Mouse (Mus musculus): Measurements from ENCODE around the gene Slc22a2. TPM values are rescaled to one million over a fixed set of nuclear protein-coding genes. Genes with fewer than 3 reads are reported as not detected.

Gene Slc22a2
- polyA plus RNA-seq, 1 experiment from 2014 or later, result not detected

DNA sequence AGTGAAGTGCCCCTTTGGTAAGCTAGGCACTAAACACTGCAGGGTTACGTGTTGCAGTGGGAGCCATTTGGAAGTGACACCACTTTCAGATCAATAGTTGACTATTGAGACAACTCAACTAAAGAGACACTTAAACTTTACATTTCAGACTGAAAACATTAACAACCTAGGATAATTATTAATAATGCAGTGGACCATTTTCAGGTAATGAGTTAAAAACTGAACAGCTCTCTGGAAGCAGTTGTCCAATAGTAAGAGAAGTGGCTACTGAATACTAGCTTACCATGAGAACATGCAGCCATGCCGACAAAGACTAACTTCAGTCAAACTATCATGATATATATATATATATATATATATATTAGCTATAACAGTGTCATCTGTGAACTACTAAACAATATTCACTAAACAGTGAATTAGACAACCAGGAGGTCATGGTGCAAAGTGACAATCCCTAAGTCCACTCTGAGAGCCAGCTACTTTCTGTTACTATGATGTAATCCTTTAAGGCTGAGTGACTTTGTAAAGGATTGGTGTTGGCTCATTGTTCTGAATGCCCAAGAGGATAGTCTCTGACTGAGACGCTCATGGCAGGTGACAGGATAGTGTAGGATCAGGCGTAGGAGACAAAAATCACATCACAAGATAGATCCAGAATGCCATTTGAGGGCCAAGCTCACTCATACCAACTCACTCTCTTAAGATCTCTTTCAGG lies 7.1 kb downstream of the Slc22a2 start:
- WGBS, result 75% methylated on average over 4 of the region's 4 CpGs

DNA sequence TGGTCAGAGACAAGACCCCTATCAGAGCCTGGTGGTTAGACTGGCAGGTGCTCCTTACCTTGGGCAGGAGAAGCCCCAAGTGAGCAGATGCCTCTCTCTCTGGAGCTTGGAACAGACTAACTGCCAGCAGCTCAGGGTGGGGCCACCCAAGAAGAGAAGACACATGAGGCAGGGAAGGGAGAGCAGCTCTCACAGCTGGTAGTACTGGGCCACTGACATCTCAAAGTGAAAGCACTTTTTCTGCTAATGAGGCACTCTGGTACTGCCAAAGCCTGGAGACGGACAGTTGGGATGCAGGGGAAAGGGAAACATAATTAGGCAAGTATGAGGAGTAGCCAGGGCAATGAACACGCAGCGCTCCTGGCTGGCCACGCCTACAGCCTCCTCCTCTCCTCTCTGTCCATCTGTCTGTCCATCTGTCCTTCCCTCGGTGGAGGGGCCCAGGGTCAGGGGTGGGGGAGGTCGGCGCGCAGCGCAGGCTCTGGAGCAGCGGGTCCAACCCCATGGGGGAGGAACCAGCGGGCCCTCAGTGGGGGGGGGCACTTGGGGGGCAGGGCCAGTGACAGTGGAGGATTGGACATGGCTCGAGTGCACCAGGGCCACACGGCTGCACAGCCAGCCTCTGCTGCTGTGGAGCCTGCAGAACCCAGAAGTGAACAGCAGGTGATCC lies 12.0 kb downstream of the Slc22a2 start:
- Histone ChIP-seq H3K27me3 (ENCODE audit: low read depth, poor library complexity, severe bottlenecking) (no peaks in the 10 kb centered on the region), H3K4me3 (no peak overlapping the region), H3K9me3 (replicated peaks) (peaks cover 21% of the 10 kb centered on the region), H3K4me1 (no peaks in the 10 kb centered on the region), H3K27ac (replicated peaks) (no peak overlapping the region), H3K36me3 (no peaks in the 10 kb centered on the region)
- WGBS, result 76% methylated on average over 13 of the region's 13 CpGs
- no peak for DNase-seq (ENCODE audit: low spot score)

More for the DNA sequence above, 7.1 kb downstream of the Slc22a2 start:
- H3K9me3 ChIP-seq (replicated peaks), result peaks cover 6% of the 10 kb centered on the region
- H3K4me1 ChIP-seq, result no peaks in the 10 kb centered on the region
- H3K36me3 ChIP-seq, result no peaks in the 10 kb centered on the region
- H3K27ac ChIP-seq (replicated peaks), result no peak overlapping the region
- H3K4me3 ChIP-seq, result no peak overlapping the region
- no peak for DNase-seq (ENCODE audit: low spot score)
- H3K27me3 ChIP-seq (ENCODE audit: low read depth, poor library complexity, severe bottlenecking), result no peaks in the 10 kb centered on the region

DNA sequence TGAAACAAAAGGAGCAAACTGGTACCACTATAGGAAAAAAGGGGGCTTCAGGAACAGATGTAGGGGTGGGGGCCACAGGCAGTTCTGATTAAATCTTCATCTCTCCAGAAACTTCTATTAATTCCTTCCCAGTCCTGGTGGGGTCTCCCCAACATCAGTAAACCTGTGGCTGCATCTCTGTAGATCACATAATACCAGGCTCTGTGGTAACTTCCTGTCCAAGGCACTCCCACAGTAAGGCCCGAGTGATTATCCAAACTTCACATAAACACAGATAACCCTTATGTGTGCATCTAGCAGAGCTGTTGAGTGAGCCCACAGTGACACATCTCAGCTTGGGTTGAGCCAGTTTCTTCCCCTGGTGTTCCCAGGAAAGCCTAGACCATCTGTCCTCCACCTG lies 22.7 kb downstream of the Slc22a2 start:
- no peak overlapping the region for H3K27ac ChIP-seq (replicated peaks)
- no peaks in the 10 kb centered on the region for H3K27me3 ChIP-seq (ENCODE audit: low read depth, poor library complexity, severe bottlenecking)
- H3K4me3 ChIP-seq, result no peak overlapping the region
- H3K4me1 ChIP-seq, result no peaks in the 10 kb centered on the region
- H3K36me3 ChIP-seq, result no peaks in the 10 kb centered on the region
- no peak for DNase-seq (ENCODE audit: low spot score)
- 81% methylated on average over 1 of the region's 1 CpGs for WGBS
- H3K9me3 ChIP-seq (replicated peaks), result 0 out of 2 replicates have a peak, but pooled peaks cover 3% of the 10 kb centered on the region

DNA sequence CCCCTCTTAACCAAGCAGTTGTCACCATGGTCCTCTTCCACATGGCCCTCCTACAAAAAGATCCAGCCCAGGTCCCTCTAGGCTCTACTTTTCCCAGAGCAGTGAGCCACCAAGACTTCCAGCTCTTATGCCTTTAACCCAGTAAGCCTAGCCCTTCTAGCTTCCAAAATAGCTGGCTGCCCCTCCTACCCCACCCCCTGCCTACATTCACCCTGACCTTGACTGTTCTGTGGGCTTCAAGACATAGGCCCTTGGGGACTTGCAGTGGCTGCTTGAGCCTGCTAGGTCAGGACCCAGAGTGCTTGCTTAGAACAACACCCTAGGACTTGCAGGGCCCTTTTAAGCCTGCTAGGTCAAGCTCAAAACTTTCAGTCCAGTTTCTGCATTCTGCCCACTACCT lies 23.3 kb downstream of the Slc22a2 start:
- no peak for DNase-seq (ENCODE audit: low spot score)
- 0 out of 2 replicates have a peak, but pooled peaks cover 3% of the 10 kb centered on the region for H3K9me3 ChIP-seq (replicated peaks)
- H3K4me1 ChIP-seq, result no peaks in the 10 kb centered on the region
- H3K4me3 ChIP-seq, result no peak overlapping the region
- no peak overlapping the region for H3K27ac ChIP-seq (replicated peaks)
- H3K27me3 ChIP-seq (ENCODE audit: low read depth, poor library complexity, severe bottlenecking), result no peaks in the 10 kb centered on the region
- no peaks in the 10 kb centered on the region for H3K36me3 ChIP-seq

DNA sequence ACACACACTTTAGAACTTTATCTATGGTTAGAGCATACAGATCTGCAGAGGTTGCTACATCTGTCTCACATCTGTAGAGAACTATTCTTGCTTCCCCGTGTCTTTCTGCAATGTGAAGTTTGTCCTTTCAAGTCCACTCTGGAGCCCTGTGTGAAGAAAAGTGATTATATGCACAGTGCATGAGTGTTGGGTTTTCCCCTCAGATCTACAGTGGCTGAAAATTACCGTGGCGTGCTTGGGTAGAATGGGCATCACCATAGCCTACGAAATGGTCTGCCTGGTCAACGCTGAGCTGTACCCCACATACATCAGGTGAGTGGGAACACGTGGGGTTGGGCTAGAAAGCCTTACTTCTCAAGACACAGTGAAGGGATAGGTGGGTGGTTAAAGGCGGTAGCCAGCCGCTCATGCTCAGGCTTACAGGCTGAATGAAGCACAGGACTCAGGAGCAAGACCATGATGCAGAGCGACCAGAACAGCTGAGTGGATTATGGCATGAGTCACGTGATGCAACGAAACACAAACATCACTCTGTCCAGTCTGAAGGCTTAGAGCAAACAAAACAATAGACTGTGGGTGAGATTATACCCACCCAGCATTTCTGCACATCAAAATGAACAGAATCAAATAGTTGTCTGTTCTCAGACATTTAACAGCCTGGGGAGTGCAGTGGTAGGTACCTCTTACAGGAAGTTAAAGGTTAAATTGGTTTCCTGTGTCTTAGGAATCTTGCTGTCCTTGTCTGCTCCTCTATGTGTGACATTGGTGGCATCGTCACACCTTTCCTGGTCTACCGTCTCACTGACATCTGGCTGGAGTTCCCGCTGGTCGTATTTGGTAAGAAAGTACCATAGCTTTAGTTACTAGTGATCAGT lies 30.8 kb downstream of the Slc22a2 start:
- H3K4me3 ChIP-seq, result no peak overlapping the region
- H3K4me1 ChIP-seq, result no peaks in the 10 kb centered on the region; the same call in 1 of the 2 replicates
- no peak for DNase-seq (ENCODE audit: low spot score)
- WGBS, result 88% methylated on average over 15 of the region's 15 CpGs
- H3K27ac ChIP-seq (replicated peaks), result no peak overlapping the region
- H3K36me3 ChIP-seq, result no peaks in the 10 kb centered on the region
- H3K27me3 ChIP-seq (ENCODE audit: low read depth, poor library complexity, severe bottlenecking), result no peaks in the 10 kb centered on the region
- H3K9me3 ChIP-seq (replicated peaks), result no peaks in the 10 kb centered on the region

DNA sequence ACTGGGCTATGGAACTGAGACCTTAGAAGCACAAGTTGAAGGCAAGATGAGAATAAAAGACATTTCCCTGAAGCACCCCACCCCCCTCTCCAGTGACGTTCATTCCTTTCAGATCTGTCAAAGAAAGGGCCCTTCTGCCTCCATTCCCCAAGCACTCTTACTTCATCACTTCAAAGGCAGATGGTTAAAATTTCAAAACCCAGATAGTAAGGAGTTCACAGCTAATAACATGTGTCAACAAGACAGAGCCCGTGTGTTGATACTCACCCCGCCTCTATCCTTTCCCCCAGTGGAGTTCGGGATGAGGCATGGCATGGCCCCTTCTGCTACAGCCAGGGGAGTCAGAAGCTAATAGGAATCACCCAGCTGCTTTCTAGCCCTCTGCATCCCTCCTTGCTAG lies 31.5 kb downstream of the Slc22a2 start:
- no peak overlapping the region for H3K4me3 ChIP-seq
- no peaks in the 10 kb centered on the region for H3K9me3 ChIP-seq (replicated peaks)
- no peaks in the 10 kb centered on the region; the same call in 1 of the 2 replicates for H3K4me1 ChIP-seq
- no peak overlapping the region for H3K27ac ChIP-seq (replicated peaks)
- DNase-seq (ENCODE audit: low spot score), result no peak
- WGBS, result 67% methylated on average over 4 of the region's 4 CpGs
- H3K27me3 ChIP-seq (ENCODE audit: low read depth, poor library complexity, severe bottlenecking), result no peaks in the 10 kb centered on the region
- no peaks in the 10 kb centered on the region for H3K36me3 ChIP-seq

DNA sequence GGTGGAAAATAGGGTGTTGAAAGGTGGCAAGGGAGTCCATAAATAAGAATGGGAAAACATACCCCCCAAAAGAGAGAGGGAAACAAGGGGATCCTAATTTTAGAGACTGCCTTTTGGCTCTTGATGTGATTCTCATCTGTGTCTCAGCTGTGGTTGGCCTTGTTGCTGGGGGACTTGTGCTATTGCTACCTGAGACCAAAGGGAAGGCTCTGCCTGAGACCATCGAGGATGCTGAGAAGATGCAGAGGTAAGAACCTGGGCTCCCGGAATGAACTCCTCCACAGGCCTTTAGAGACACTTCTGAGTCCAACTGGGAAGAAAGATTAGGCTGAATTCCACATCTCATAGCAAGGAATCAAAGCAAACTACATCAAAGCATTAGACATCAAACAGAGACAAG lies 35.7 kb downstream of the Slc22a2 start:
- no peaks in the 10 kb centered on the region for H3K27me3 ChIP-seq (ENCODE audit: low read depth, poor library complexity, severe bottlenecking)
- WGBS, result 81% methylated on average over 2 of the region's 2 CpGs
- no peak overlapping the region for H3K4me3 ChIP-seq
- H3K9me3 ChIP-seq (replicated peaks), result peaks cover 3% of the 10 kb centered on the region
- H3K27ac ChIP-seq (replicated peaks), result no peak overlapping the region
- no peaks in the 10 kb centered on the region; the same call in 1 of the 2 replicates for H3K4me1 ChIP-seq
- no peak for DNase-seq (ENCODE audit: low spot score)
- no peaks in the 10 kb centered on the region for H3K36me3 ChIP-seq

DNA sequence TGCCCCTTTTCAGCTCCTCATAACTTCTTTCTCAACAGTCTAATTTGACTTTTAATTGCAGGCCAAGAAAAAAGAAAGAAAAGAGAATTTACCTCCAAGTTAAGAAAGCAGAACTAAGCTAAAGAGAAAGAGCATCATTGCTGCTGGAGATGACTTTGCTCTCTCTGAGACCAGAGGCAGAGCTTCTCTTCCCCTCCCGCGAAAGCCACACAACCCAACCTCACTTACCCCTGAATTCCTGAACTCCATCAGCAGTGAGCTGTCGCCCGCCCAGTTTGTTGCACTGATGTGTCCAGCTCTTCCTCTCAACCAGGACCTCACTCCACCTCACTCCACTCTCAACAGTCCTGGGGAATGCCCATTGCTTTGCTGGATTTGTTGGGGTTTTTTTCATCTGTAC lies 44.1 kb downstream of the Slc22a2 start:
- Histone ChIP-seq H3K4me3 (no peak overlapping the region), H3K9me3 (replicated peaks) (peaks cover 21% of the 10 kb centered on the region), H3K27me3 (ENCODE audit: low read depth, poor library complexity, severe bottlenecking) (no peaks in the 10 kb centered on the region), H3K4me1 (no peaks in the 10 kb centered on the region), H3K36me3 (no peaks in the 10 kb centered on the region), H3K27ac (replicated peaks) (no peak overlapping the region)
- DNase-seq (ENCODE audit: low spot score), result no peak
- 91% methylated on average over 4 of the region's 4 CpGs for WGBS

DNA sequence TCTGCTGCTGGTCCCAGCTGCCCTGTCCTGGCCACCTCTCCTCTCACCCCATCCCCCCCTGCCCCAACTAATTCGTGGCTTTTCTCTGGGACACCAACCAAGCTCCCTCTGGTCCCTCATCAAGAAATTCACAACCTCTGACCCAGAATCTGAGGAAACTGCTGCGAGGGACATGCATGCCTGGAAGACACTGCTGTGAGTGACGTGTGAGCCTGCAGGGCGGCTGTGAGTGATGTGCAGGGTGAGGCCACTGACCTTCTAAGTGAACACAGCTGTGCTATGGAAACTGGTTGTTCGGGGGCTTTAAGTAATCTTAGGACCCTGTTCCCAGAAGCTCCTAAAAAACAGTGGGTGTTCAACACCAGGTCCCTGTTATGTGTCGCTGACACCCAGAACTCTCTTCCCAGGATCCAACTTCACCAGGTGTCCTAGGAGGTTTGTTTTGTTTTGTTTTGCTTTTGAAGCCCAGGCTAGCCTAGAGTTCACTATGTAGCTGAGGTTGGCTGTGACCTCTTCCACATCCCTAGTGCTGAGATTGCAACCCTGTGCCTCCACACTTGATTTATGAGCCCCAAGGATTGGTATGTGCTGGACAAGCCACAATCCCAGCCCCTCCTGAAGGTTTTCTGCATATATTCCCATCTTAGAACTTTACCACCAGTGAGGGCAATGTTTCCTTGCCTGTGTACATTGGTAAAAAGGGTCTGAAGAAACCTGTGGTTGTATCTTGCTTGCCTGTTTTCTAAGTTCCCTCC lies 47.2 kb downstream of the Slc22a2 start:
- Histone ChIP-seq H3K4me3 (no peak overlapping the region), H3K9me3 (replicated peaks) (peaks cover 3% of the 10 kb centered on the region), H3K36me3 (no peaks in the 10 kb centered on the region), H3K27me3 (ENCODE audit: low read depth, poor library complexity, severe bottlenecking) (peaks cover 11% of the 10 kb centered on the region; the same call in 1 of the 2 replicates), H3K4me1 (0 out of 2 replicates have a peak, but pooled peaks cover 2% of the 10 kb centered on the region), H3K27ac (replicated peaks) (no peak overlapping the region)
- WGBS, result 58% methylated on average over 6 of the region's 6 CpGs
- DNase-seq (ENCODE audit: low spot score), result peak; percentile 28

DNA sequence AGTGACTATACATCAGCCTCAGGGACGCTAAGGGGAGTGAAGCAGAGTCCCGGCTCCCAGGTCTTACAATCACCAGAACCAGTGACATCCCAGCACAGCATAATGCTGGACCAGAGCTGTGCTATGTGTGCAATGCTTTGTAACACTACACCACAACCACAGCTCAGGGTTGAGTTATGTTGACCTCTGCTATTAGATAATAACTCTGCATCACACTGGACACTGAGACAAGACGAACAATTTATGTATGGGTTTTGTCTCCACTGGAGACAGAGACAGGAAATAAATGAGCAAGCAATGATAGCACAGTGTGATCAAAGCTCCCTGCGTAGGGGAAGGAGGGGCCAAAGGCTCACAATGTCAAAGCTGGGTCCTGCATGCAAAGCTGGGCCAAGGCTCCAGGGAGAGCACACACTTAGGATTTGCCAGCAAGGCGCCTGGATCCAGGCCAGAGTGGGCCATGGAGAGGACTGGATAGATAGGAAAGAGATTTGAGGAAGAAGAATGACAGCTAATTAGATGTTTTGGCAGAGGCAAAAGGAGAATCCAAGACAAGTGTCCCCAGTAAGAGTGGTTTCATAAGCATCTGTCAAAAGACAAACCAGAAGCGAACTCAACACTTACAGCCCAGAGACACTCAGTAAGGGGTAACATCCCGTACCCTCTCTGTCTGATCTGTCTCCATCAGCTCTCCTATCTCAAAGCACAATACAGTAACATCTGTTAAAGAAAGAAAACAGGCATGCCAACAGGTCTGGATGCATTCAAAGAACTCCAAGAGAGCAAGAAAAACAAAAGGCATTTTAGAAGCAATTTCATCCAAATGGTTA lies 48.1 kb downstream of the Slc22a2 start:
- Histone ChIP-seq H3K27ac (replicated peaks) (no peak overlapping the region), H3K4me1 (0 out of 2 replicates have a peak, but pooled peaks cover 2% of the 10 kb centered on the region), H3K9me3 (replicated peaks) (no peaks in the 10 kb centered on the region), H3K4me3 (no peak overlapping the region), H3K27me3 (ENCODE audit: low read depth, poor library complexity, severe bottlenecking) (peaks cover 11% of the 10 kb centered on the region; the same call in 1 of the 2 replicates), H3K36me3 (no peaks in the 10 kb centered on the region)
- no peak for DNase-seq (ENCODE audit: low spot score)
- WGBS, result 64% methylated on average over 7 of the region's 7 CpGs

DNA sequence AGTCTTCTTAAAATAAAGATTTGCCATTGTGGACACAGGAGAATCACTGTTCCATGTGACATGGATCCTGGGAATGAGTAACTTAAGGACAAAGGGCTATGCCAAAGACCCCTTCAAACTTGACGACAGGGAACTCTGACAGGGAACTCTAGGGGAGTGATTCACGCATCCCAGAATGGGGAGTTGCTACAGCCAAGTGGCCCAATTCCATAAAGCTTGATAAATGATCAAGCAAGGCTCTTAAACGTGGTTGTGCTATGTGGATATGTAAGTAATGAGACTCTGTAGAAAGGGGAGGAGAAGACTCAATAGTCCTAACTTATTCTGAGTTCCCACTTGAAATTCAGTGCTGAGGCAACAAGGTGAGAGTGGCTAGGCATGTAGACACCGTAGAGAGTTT lies 50.9 kb downstream of the Slc22a2 start:
- peaks cover 11% of the 10 kb centered on the region; the same call in 1 of the 2 replicates for H3K27me3 ChIP-seq (ENCODE audit: low read depth, poor library complexity, severe bottlenecking)
- no peak overlapping the region for H3K4me3 ChIP-seq
- WGBS, result 68% methylated on average over 4 of the region's 4 CpGs
- 0 out of 2 replicates have a peak, but pooled peaks cover 4% of the 10 kb centered on the region for H3K9me3 ChIP-seq (replicated peaks)
- H3K4me1 ChIP-seq, result 0 out of 2 replicates have a peak, but pooled peaks cover 2% of the 10 kb centered on the region
- no peak overlapping the region for H3K27ac ChIP-seq (replicated peaks)
- no peaks in the 10 kb centered on the region for H3K36me3 ChIP-seq
- DNase-seq (ENCODE audit: low spot score), result no peak
